Mouse (Mus musculus) liver, adult 2 months (tissue): ENCODE results near the gene Txnrd2. TPM values are rescaled to one million over a fixed set of nuclear protein-coding genes. Genes with fewer than 3 reads are reported as not detected.

Experiments used
- DNase-seq: peaks from one replicate; pipeline ENCODE4 v3.0.0-alpha.2; 2011; ENCODE audit warnings: low read depth, low spot score; ENCODE audit errors: extremely low read depth
- H3K27ac ChIP-seq: fragments of 200-500 bp; replicated peaks from 2 replicates; pipeline ENCODE4 v1.5.1; 2012; ENCODE audit warnings: low read depth, mild to moderate bottlenecking, control low read depth, inconsistent platforms, low read length; ENCODE audit not compliant: insufficient read depth
- H3K27me3 ChIP-seq: fragments of 200-500 bp; 2 replicates; pipeline ENCODE4 v1.6.1; 2012; ENCODE audit warnings: mild to moderate bottlenecking, moderate library complexity, low read length, inconsistent platforms; ENCODE audit not compliant: control insufficient read depth, insufficient read depth
- H3K36me3 ChIP-seq: fragments of 200-500 bp; 2 replicates; pipeline ENCODE4 v1.6.1; 2012; ENCODE audit warnings: low read length, inconsistent platforms; ENCODE audit not compliant: control insufficient read depth, insufficient read depth
- H3K4me1 ChIP-seq: fragments of 200-500 bp; 2 replicates; pipeline ENCODE4 v1.6.1; 2011; ENCODE audit warnings: low read length; ENCODE audit not compliant: control insufficient read depth, insufficient read depth
- H3K4me3 ChIP-seq: fragments of 200-500 bp; 2 replicates; pipeline ENCODE4 v1.5.1; 2011; ENCODE audit warnings: low read depth, mild to moderate bottlenecking, control low read depth, low read length, moderate library complexity; ENCODE audit not compliant: insufficient read depth
- H3K79me2 ChIP-seq: fragments of 200-500 bp; 2 replicates; pipeline ENCODE4 v1.6.1; 2012; ENCODE audit warnings: inconsistent platforms, mild to moderate bottlenecking, low read length, moderate library complexity; ENCODE audit not compliant: control insufficient read depth, insufficient read depth
- H3K9ac ChIP-seq: fragments of 200-500 bp; 2 replicates; pipeline ENCODE4 v1.6.1; 2012; ENCODE audit warnings: low read depth, mild to moderate bottlenecking, control low read depth, inconsistent platforms, low read length
- CTCF ChIP-seq: fragments of 200-500 bp; IDR thresholded peaks from 2 replicates; pipeline ENCODE4 v1.5.1; 2011; ENCODE audit warnings: low read depth, low read length, control low read depth
- POLR2A ChIP-seq: fragments of 200-500 bp; IDR thresholded peaks from 2 replicates; pipeline ENCODE4 v1.6.1; 2011; ENCODE audit warnings: low read length, control low read depth; ENCODE audit not compliant: insufficient read depth; ENCODE audit errors: extremely low read depth
- WGBS: fragments of 180-500 bp; shearing (Covaris S2); methylation state at CpG from one replicate; pipeline ENCODE4 v1.1.7; 2018; 5-methylcytosine and 5-hydroxymethylcytosine counted together
- polyA plus RNA-seq: library from polyadenylated mRNA; depleted of rRNA; stranded (reverse); fragments of >200 nt; gene quantifications from 2 replicates; pipeline ENCODE4 v1.2.3, GENCODE M21; 2012; rRNA removed
- total RNA-seq: library from RNA; depleted of rRNA; stranded (reverse); fragments of >200 nt; gene quantifications from 2 replicates; pipeline ENCODE4 v1.2.3, GENCODE M21; 2014; rRNA removed

Gene Txnrd2
- total and polyA plus RNA-seq, 2 experiments = 23.9 to 46.6 TPM

- 30% methylated on average over 6 of the region's 6 CpGs for WGBS
- Histone ChIP-seq H3K4me1 (no peaks in the 10 kb centered on the region), H3K79me2 (no peaks in the 10 kb centered on the region; the same call in 1 of the 2 replicates), H3K27me3 (no peaks in the 10 kb centered on the region), H3K27ac (no peak overlapping the region), H3K9ac (no peak overlapping the region), H3K4me3 (no peak overlapping the region), H3K36me3 (no peaks in the 10 kb centered on the region)
- DNase-seq = no peak
- TF ChIP-seq POLR2A = no peak
- TF ChIP-seq CTCF = no peak
Observed at GRCm38 (mm10) chr16:18513508-18513907, 87.3 kb downstream of the Txnrd2 start.

GRCm38 (mm10) chr16:18518091-18518490 is 91.9 kb downstream of the Txnrd2 start:
- TF ChIP-seq POLR2A = no peak
- 0 out of 2 replicates have a peak, but pooled peaks have one; percentile 5 for TF ChIP-seq CTCF
- DNase-seq = no peak
- Histone ChIP-seq H3K4me1 (no peaks in the 10 kb centered on the region), H3K4me3 (no peak overlapping the region), H3K27ac (no peak overlapping the region), H3K36me3 (no peaks in the 10 kb centered on the region), H3K27me3 (no peaks in the 10 kb centered on the region), H3K9ac (no peak overlapping the region), H3K79me2 (no peaks in the 10 kb centered on the region; the same call in 1 of the 2 replicates)

GRCm38 (mm10) chr16:18523563-18524245 is 97.5 kb downstream of the Txnrd2 start:
- H3K4me3 ChIP-seq = no peak overlapping the region
- 93% methylated on average over 8 of the region's 8 CpGs for WGBS
- no peaks in the 10 kb centered on the region for H3K4me1 ChIP-seq
- no peak for TF ChIP-seq CTCF
- no peak for TF ChIP-seq POLR2A
- no peak overlapping the region for H3K27ac ChIP-seq
- DNase-seq = no peak
- no peaks in the 10 kb centered on the region for H3K79me2 ChIP-seq
- no peaks in the 10 kb centered on the region for H3K27me3 ChIP-seq
- no peak overlapping the region for H3K9ac ChIP-seq
- no peaks in the 10 kb centered on the region for H3K36me3 ChIP-seq

GRCm38 (mm10) chr16:18528656-18529055 is 102.5 kb downstream of the Txnrd2 start:
- no peak for DNase-seq
- no peaks in the 10 kb centered on the region for H3K36me3 ChIP-seq
- no peaks in the 10 kb centered on the region for H3K4me1 ChIP-seq
- H3K9ac ChIP-seq = no peak overlapping the region
- no peak overlapping the region for H3K4me3 ChIP-seq
- no peaks in the 10 kb centered on the region for H3K27me3 ChIP-seq
- H3K27ac ChIP-seq = no peak overlapping the region
- TF ChIP-seq CTCF = no peak
- TF ChIP-seq POLR2A = no peak
- WGBS = 91% methylated on average over 5 of the region's 5 CpGs
- no peaks in the 10 kb centered on the region for H3K79me2 ChIP-seq

Other genes with a start within 250 kb of the Txnrd2 start
- not detected in 2 replicates for gene Ccdc188, start 208.5 kb upstream of the Txnrd2 start, total RNA-seq
- not detected in 2 replicates for gene Ccdc188, start 208.5 kb upstream of the Txnrd2 start, polyA plus RNA-seq
- 1.2 and 1.3 TPM in 2 replicates for gene Zdhhc8, start 191.2 kb upstream of the Txnrd2 start, total RNA-seq
- gene Zdhhc8, start 191.2 kb upstream of the Txnrd2 start, polyA plus RNA-seq = 10.9 and 12.3 TPM in 2 replicates
- 12.8 and 14.6 TPM in 2 replicates for gene Trmt2a, start 177.7 kb upstream of the Txnrd2 start, total RNA-seq
- gene Trmt2a, start 177.7 kb upstream of the Txnrd2 start, polyA plus RNA-seq = 15.8 and 19.4 TPM in 2 replicates
- 37.0 and 40.9 TPM in 2 replicates for gene Ranbp1, start 177.7 kb upstream of the Txnrd2 start, total RNA-seq
- 32.1 and 39.5 TPM in 2 replicates for gene Ranbp1, start 177.7 kb upstream of the Txnrd2 start, polyA plus RNA-seq
- not detected in 2 replicates for gene Gm49776, start 168.1 kb upstream of the Txnrd2 start, total RNA-seq
- not detected in 2 replicates for gene Gm49776, start 168.1 kb upstream of the Txnrd2 start, polyA plus RNA-seq
- gene Dgcr8, start 137.1 kb upstream of the Txnrd2 start, total RNA-seq = 8.3 and 11.7 TPM in 2 replicates
- gene Dgcr8, start 137.1 kb upstream of the Txnrd2 start, polyA plus RNA-seq = 6.0 and 8.0 TPM in 2 replicates
- gene Tango2, start 78.3 kb upstream of the Txnrd2 start, total RNA-seq = 42.4 and 58.0 TPM in 2 replicates
- gene Tango2, start 78.3 kb upstream of the Txnrd2 start, polyA plus RNA-seq = 52.6 and 57.1 TPM in 2 replicates
- 14.1 and 18.5 TPM in 2 replicates for gene Arvcf, start 78.2 kb upstream of the Txnrd2 start, total RNA-seq
- gene Arvcf, start 78.2 kb upstream of the Txnrd2 start, polyA plus RNA-seq = 17.1 and 18.4 TPM in 2 replicates
- 474 and 538 TPM in 2 replicates for gene Comt, start 468 bp downstream of the Txnrd2 start, total RNA-seq
- 779 and 1,223 TPM in 2 replicates for gene Comt, start 468 bp downstream of the Txnrd2 start, polyA plus RNA-seq
- 1.4 and 1.5 TPM in 2 replicates for gene Gnb1l, start 72.3 kb downstream of the Txnrd2 start, total RNA-seq
- 3.6 and 4.8 TPM in 2 replicates for gene Gnb1l, start 72.3 kb downstream of the Txnrd2 start, polyA plus RNA-seq
- gene Rtl10, start 72.5 kb downstream of the Txnrd2 start, total RNA-seq = 0.18 and 1.0 TPM in 2 replicates
- 2.2 and 4.3 TPM in 2 replicates for gene Rtl10, start 72.5 kb downstream of the Txnrd2 start, polyA plus RNA-seq
- gene Tbx1, start 164.3 kb downstream of the Txnrd2 start, total RNA-seq = not detected in 2 replicates
- gene Tbx1, start 164.3 kb downstream of the Txnrd2 start, polyA plus RNA-seq = 0.02 TPM in 1 of 2 replicates, not detected in the other
- gene Gp1bb, start 196.0 kb downstream of the Txnrd2 start, total RNA-seq = not detected in 2 replicates
- 0.21 TPM in 1 of 2 replicates, not detected in the other for gene Gp1bb, start 196.0 kb downstream of the Txnrd2 start, polyA plus RNA-seq
- gene Gm49601, start 200.0 kb downstream of the Txnrd2 start, total RNA-seq = not detected in 2 replicates
- 0.37 TPM in 1 of 2 replicates, not detected in the other for gene Gm49601, start 200.0 kb downstream of the Txnrd2 start, polyA plus RNA-seq
- gene Sept5, start 203.6 kb downstream of the Txnrd2 start, total RNA-seq = 0.18 and 0.60 TPM in 2 replicates
- gene Sept5, start 203.6 kb downstream of the Txnrd2 start, polyA plus RNA-seq = 0.37 and 0.87 TPM in 2 replicates